Mouse (Mus musculus) kidney, adult 2 months (tissue): Measurements from ENCODE around the gene Fermt2. TPM values are rescaled to one million over a fixed set of nuclear protein-coding genes. Genes with fewer than 3 reads are reported as not detected.

Source experiments
- DNase-seq: peaks from one replicate; pipeline ENCODE4 v3.0.0; 2021
- H3K27ac ChIP-seq: fragments of 200-500 bp; 2 replicates; pipeline ENCODE4 v1.5.1; 2012; ENCODE audit warnings: low read depth, low read length, control low read depth, inconsistent platforms; ENCODE audit not compliant: insufficient read depth
- H3K27me3 ChIP-seq: fragments of 200-500 bp; replicated peaks from 2 replicates; pipeline ENCODE4 v1.6.1; 2012; ENCODE audit warnings: mild to moderate bottlenecking, moderate library complexity, low read length, inconsistent platforms; ENCODE audit not compliant: control insufficient read depth, insufficient read depth
- H3K36me3 ChIP-seq: fragments of 200-500 bp; 2 replicates; pipeline ENCODE4 v1.6.1; 2012; ENCODE audit warnings: mild to moderate bottlenecking, moderate library complexity, low read length, inconsistent platforms; ENCODE audit not compliant: control insufficient read depth, insufficient read depth
- H3K4me1 ChIP-seq: fragments of 200-500 bp; 2 replicates; pipeline ENCODE4 v1.6.1; 2011; ENCODE audit warnings: low read length; ENCODE audit not compliant: control insufficient read depth, insufficient read depth
- H3K4me3 ChIP-seq: fragments of 200-500 bp; 2 replicates; pipeline ENCODE4 v1.5.1; 2011; ENCODE audit warnings: mild to moderate bottlenecking, low read depth, low read length, control low read depth; ENCODE audit not compliant: insufficient read depth
- CTCF ChIP-seq: fragments of 200-500 bp; conservative IDR thresholded peaks from 2 replicates; pipeline ENCODE4 v1.5.1; 2011; ENCODE audit warnings: low read depth, mild to moderate bottlenecking, control low read depth, low read length, moderate library complexity, mixed read lengths; ENCODE audit not compliant: insufficient read depth, insufficient read length
- POLR2A ChIP-seq: fragments of 200-500 bp; IDR thresholded peaks from one replicate; pipeline ENCODE4 v1.6.1; 2011; ENCODE audit warnings: low read depth, low read length, control low read depth
- whole genome bisulfite sequencing: fragments of 180-500 bp; shearing (Covaris S2); methylation state at CpG from one replicate; pipeline ENCODE4 v1.1.7; 2018; 5-methylcytosine and 5-hydroxymethylcytosine counted together
- polyA plus RNA-seq: library from polyadenylated mRNA; depleted of rRNA; stranded (reverse); fragments of >200 nt; gene quantifications from 2 replicates; pipeline ENCODE4 v1.2.3, GENCODE M21; 2012

The Fermt2 gene
- polyA plus RNA-seq, 1 experiment: 47.2 TPM

- Histone ChIP-seq H3K4me3 (no peak overlapping the region), H3K36me3 (peaks cover 7% of the 10 kb centered on the region), H3K4me1 (peaks cover 26% of the 10 kb centered on the region), H3K27ac (peak overlapping the region; percentile 43), H3K27me3 (no peaks in the 10 kb centered on the region)
- 50% methylated on average over 12 of the region's 12 CpGs for WGBS
- no peak for DNase-seq
- TF ChIP-seq POLR2A: no peak
- no peak for TF ChIP-seq CTCF
Observed at GRCm38 (mm10) chr14:45455651-45456501, 74.0 kb downstream of the Fermt2 start.

DNA sequence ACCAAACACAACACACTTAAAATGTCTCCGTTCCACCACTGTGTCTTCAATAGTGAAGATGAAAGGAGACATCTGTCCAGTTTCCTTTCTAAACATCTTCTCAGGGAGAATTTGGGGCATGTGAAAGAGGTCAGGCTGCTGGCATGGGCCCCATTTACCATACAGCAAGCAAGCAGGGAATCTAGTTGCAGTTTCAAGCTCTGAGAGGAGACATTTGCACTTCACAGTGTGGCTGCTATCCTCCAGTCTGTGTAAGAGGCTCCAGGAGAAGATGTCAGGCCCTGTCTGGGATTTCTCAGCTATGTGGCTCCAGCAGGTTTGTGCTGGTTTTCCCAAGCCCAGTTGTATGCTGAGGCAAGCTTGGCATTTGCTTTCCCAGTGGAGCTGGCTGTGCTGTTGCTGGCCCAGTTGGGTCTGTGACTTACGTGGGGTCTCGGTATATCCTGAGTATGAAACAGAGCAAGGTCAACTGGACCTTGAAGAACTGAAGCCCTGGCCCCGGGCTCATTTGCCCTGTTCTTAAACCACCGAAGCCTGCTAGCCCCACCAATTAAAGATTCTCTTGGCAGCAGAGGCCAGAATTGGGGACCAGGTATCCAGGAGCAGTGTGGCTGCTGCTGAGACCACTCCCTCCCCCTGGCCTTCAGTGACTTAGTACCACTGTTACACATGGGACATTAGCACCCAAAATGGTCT is 76.2 kb downstream of the Fermt2 start:
- H3K4me1 ChIP-seq: peaks cover 26% of the 10 kb centered on the region
- H3K27ac ChIP-seq: peak overlapping the region; percentile 93
- WGBS: 51% methylated on average over 5 of the region's 5 CpGs
- TF ChIP-seq CTCF: no peak
- TF ChIP-seq POLR2A: no peak
- no peaks in the 10 kb centered on the region for H3K27me3 ChIP-seq
- peak; percentile 60 for DNase-seq
- H3K4me3 ChIP-seq: no peak overlapping the region
- H3K36me3 ChIP-seq: no peaks in the 10 kb centered on the region; the same call in 1 of the 2 replicates

GRCm38 (mm10) chr14:45452861-45453512 is 76.9 kb downstream of the Fermt2 start:
- Histone ChIP-seq H3K36me3 (no peaks in the 10 kb centered on the region), H3K27me3 (no peaks in the 10 kb centered on the region), H3K4me1 (peaks cover 26% of the 10 kb centered on the region), H3K27ac (peak overlapping the region; percentile 93), H3K4me3 (no peak overlapping the region)
- DNase-seq: peak; percentile 91
- 10% methylated on average over 11 of the region's 11 CpGs for WGBS
- TF ChIP-seq CTCF (no peak), POLR2A (no peak)

DNA sequence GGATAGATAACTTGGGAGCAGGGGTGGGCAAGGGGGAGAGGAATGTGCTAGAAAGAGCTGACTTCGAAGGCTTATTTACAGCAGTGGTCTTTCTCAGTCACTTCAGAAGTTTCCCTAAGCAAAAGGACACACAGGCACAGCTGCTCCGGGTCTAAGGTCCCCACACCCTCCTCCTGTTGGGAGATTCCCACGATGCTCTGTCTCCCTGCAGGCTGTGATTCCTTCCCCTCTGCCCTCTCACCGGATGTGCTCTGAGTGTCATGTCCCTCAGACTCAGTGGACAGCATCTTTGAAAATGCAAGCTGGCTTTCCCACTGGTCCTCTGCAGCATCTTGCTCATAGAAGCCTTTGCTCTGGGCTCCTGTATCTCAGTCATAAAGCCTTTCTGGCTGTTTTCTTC is 77.8 kb downstream of the Fermt2 start:
- peaks cover 26% of the 10 kb centered on the region for H3K4me1 ChIP-seq
- H3K27me3 ChIP-seq: no peaks in the 10 kb centered on the region
- 13% methylated on average over 4 of the region's 4 CpGs for WGBS

GRCm38 (mm10) chr14:45451090-45451489 is 78.8 kb downstream of the Fermt2 start:
- WGBS: 44% methylated on average over 2 of the region's 2 CpGs
- H3K4me3 ChIP-seq: no peak overlapping the region
- no peak for DNase-seq
- H3K4me1 ChIP-seq: peaks cover 31% of the 10 kb centered on the region
- H3K36me3 ChIP-seq: no peaks in the 10 kb centered on the region
- H3K27me3 ChIP-seq: no peaks in the 10 kb centered on the region
- H3K27ac ChIP-seq: peak overlapping the region; percentile 60
- TF ChIP-seq POLR2A (no peak), CTCF (no peak)

More for the DNA sequence above, 77.8 kb downstream of the Fermt2 start:
- DNase-seq: peak; percentile 53
- Histone ChIP-seq H3K27ac (peak overlapping the region; percentile 93), H3K4me3 (no peak overlapping the region), H3K36me3 (no peaks in the 10 kb centered on the region)
- TF ChIP-seq POLR2A: no peak
- TF ChIP-seq CTCF: no peak

- peaks cover 16% of the 10 kb centered on the region for H3K4me1 ChIP-seq
- no peaks in the 10 kb centered on the region for H3K27me3 ChIP-seq
- TF ChIP-seq POLR2A (no peak), CTCF (no peak)
- no peak overlapping the region for H3K4me3 ChIP-seq
- DNase-seq: no peak
- no peaks in the 10 kb centered on the region for H3K36me3 ChIP-seq
- 70% methylated on average over 3 of the region's 3 CpGs for WGBS
- H3K27ac ChIP-seq: no peak overlapping the region
Observed at GRCm38 (mm10) chr14:45446777-45447176, 83.1 kb downstream of the Fermt2 start.
